Mouse (Mus musculus): ENCODE results near the gene Ptpn12. TPM values are rescaled to one million over a fixed set of nuclear protein-coding genes. Genes with fewer than 3 reads are reported as not detected.

Gene Ptpn12
- polyA plus RNA-seq, 1 experiment = 32.8 TPM

- no peak overlapping the region for H3K27ac ChIP-seq (ENCODE audit: insufficient read depth, low read depth, low read length)
- H3K36me3 ChIP-seq (ENCODE audit: control insufficient read depth, insufficient read depth, low read length) = no peaks in the 10 kb centered on the region
- TF ChIP-seq POLR2A (IDR thresholded peaks at IDR 0.05; ENCODE audit: low read depth, low read length) (no peak), CTCF (IDR thresholded peaks at IDR 0.05; ENCODE audit: extremely low read depth, insufficient read length, insufficient replicate concordance, low read depth, low read length) (peak; percentile 49; the same call in 1 of the 2 replicates)
- 58% methylated on average over 9 of the region's 9 CpGs for WGBS
- no peaks in the 10 kb centered on the region for H3K27me3 ChIP-seq (ENCODE audit: control insufficient read depth, insufficient read depth, low read length)
- no peaks in the 10 kb centered on the region for H3K4me1 ChIP-seq (ENCODE audit: control insufficient read depth, insufficient read depth, insufficient read length, low read length)
- H3K4me3 ChIP-seq (ENCODE audit: low read depth, low read length) = no peak overlapping the region
Observed at GRCm38 (mm10) chr5:20968963-20969362, 86.7 kb downstream of the Ptpn12 start.

GRCm38 (mm10) chr5:20968493-20968892 lies 87.2 kb downstream of the Ptpn12 start:
- TF ChIP-seq CTCF (IDR thresholded peaks at IDR 0.05; ENCODE audit: extremely low read depth, insufficient read length, insufficient replicate concordance, low read depth, low read length) (no peak), POLR2A (IDR thresholded peaks at IDR 0.05; ENCODE audit: low read depth, low read length) (no peak)
- H3K27ac ChIP-seq (ENCODE audit: insufficient read depth, low read depth, low read length) = no peak overlapping the region
- H3K4me1 ChIP-seq (ENCODE audit: control insufficient read depth, insufficient read depth, insufficient read length, low read length) = no peaks in the 10 kb centered on the region
- no peaks in the 10 kb centered on the region for H3K27me3 ChIP-seq (ENCODE audit: control insufficient read depth, insufficient read depth, low read length)
- 67% methylated on average over 9 of the region's 9 CpGs for WGBS
- no peaks in the 10 kb centered on the region for H3K36me3 ChIP-seq (ENCODE audit: control insufficient read depth, insufficient read depth, low read length)
- no peak overlapping the region for H3K4me3 ChIP-seq (ENCODE audit: low read depth, low read length)

GRCm38 (mm10) chr5:20967942-20968341 lies 87.8 kb downstream of the Ptpn12 start:
- WGBS = 35% methylated on average over 4 of the region's 4 CpGs
- H3K4me1 ChIP-seq (ENCODE audit: control insufficient read depth, insufficient read depth, insufficient read length, low read length) = no peaks in the 10 kb centered on the region
- no peak for TF ChIP-seq CTCF (IDR thresholded peaks at IDR 0.05; ENCODE audit: extremely low read depth, insufficient read length, insufficient replicate concordance, low read depth, low read length)
- TF ChIP-seq POLR2A (IDR thresholded peaks at IDR 0.05; ENCODE audit: low read depth, low read length) = no peak
- H3K36me3 ChIP-seq (ENCODE audit: control insufficient read depth, insufficient read depth, low read length) = no peaks in the 10 kb centered on the region
- no peak overlapping the region for H3K4me3 ChIP-seq (ENCODE audit: low read depth, low read length)
- no peaks in the 10 kb centered on the region for H3K27me3 ChIP-seq (ENCODE audit: control insufficient read depth, insufficient read depth, low read length)
- H3K27ac ChIP-seq (ENCODE audit: insufficient read depth, low read depth, low read length) = no peak overlapping the region

DNA sequence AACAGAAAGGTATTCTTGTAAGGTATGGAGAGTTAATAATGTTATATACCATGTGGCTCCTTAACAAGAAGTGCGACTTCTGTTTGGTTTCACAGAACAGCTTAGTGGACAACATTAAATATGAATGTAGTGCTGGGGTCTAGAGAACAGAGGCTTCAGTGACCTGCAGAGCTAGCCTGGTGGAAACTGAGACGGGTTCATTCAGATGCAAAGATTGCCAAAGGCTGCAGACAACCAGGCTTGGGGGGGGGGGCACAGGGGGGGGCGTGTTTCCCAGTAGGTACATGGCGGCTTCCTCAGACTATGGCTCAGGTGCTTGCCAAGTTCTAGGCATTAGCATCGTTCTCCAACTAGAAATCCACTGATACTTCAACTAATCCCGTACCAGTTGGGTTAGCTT lies 91.3 kb downstream of the Ptpn12 start:
- Histone ChIP-seq H3K27me3 (ENCODE audit: control insufficient read depth, insufficient read depth, low read length) (no peaks in the 10 kb centered on the region), H3K4me1 (ENCODE audit: control insufficient read depth, insufficient read depth, insufficient read length, low read length) (no peaks in the 10 kb centered on the region), H3K36me3 (ENCODE audit: control insufficient read depth, insufficient read depth, low read length) (no peaks in the 10 kb centered on the region), H3K4me3 (ENCODE audit: low read depth, low read length) (no peak overlapping the region), H3K27ac (ENCODE audit: insufficient read depth, low read depth, low read length) (no peak overlapping the region)
- 89% methylated on average over 6 of the region's 6 CpGs for WGBS
- TF ChIP-seq POLR2A (IDR thresholded peaks at IDR 0.05; ENCODE audit: low read depth, low read length) = no peak
- no peak for TF ChIP-seq CTCF (IDR thresholded peaks at IDR 0.05; ENCODE audit: extremely low read depth, insufficient read length, insufficient replicate concordance, low read depth, low read length)

GRCm38 (mm10) chr5:20963295-20963694 lies 92.4 kb downstream of the Ptpn12 start:
- Histone ChIP-seq H3K4me3 (ENCODE audit: low read depth, low read length) (no peak overlapping the region), H3K4me1 (ENCODE audit: control insufficient read depth, insufficient read depth, insufficient read length, low read length) (no peaks in the 10 kb centered on the region), H3K36me3 (ENCODE audit: control insufficient read depth, insufficient read depth, low read length) (no peaks in the 10 kb centered on the region), H3K27ac (ENCODE audit: insufficient read depth, low read depth, low read length) (no peak overlapping the region), H3K27me3 (ENCODE audit: control insufficient read depth, insufficient read depth, low read length) (no peaks in the 10 kb centered on the region)
- no peak for TF ChIP-seq POLR2A (IDR thresholded peaks at IDR 0.05; ENCODE audit: low read depth, low read length)
- WGBS = 92% methylated on average over 9 of the region's 9 CpGs

DNA sequence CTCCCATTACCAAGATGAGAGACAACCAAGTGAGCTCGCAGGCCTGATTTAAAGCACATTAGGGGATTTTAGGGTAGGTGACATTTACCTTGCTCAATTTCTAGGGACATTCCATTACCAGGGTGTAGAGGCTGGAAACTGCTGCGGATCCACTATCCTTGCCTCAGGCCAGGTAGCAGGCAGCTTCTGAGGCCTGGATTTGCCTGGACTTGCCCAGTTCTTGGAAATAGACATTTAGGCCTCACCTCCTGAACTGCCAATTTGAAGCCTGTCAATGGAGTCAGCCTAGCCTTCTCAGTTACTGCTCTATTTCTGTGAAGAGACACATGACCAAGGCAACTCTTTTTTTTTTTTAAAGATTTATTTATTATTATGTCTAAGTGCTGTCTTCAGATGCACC lies 94.8 kb downstream of the Ptpn12 start:
- H3K4me3 ChIP-seq (ENCODE audit: low read depth, low read length) = no peak overlapping the region
- no peaks in the 10 kb centered on the region for H3K27me3 ChIP-seq (ENCODE audit: control insufficient read depth, insufficient read depth, low read length)
- H3K4me1 ChIP-seq (ENCODE audit: control insufficient read depth, insufficient read depth, insufficient read length, low read length) = no peaks in the 10 kb centered on the region
- TF ChIP-seq CTCF (IDR thresholded peaks at IDR 0.05; ENCODE audit: extremely low read depth, insufficient read length, insufficient replicate concordance, low read depth, low read length) (no peak), POLR2A (IDR thresholded peaks at IDR 0.05; ENCODE audit: low read depth, low read length) (no peak)
- no peaks in the 10 kb centered on the region for H3K36me3 ChIP-seq (ENCODE audit: control insufficient read depth, insufficient read depth, low read length)
- WGBS = 98% methylated on average over 2 of the region's 2 CpGs
- no peak overlapping the region for H3K27ac ChIP-seq (ENCODE audit: insufficient read depth, low read depth, low read length)

DNA sequence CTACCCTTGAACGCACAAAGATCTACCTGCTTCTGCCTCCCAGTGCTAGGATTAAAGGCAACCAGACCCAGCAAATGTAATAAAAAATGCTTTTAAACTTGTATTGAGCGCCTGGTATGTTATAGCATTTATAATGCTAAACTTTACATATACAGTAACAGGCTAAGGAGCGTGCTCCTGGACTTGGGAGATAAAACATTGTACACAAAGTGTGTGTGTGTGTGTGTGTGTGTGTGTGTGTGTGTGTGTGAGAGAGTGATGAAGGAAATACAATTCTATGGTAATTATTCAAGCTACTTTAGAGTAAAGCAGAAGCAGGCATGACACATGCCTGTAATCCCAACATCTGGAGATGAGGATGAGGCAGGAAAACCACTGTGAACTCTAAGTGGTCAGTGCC lies 99.4 kb downstream of the Ptpn12 start, which contains the start of gene Rsbn1l:
Gene Rsbn1l (minus strand): TSS at position 101 of the 400 bp plus-strand sequence.
- TF ChIP-seq POLR2A (IDR thresholded peaks at IDR 0.05; ENCODE audit: low read depth, low read length) (no peak), CTCF (IDR thresholded peaks at IDR 0.05; ENCODE audit: extremely low read depth, insufficient read length, insufficient replicate concordance, low read depth, low read length) (no peak)
- Histone ChIP-seq H3K36me3 (ENCODE audit: control insufficient read depth, insufficient read depth, low read length) (no peaks in the 10 kb centered on the region), H3K4me3 (ENCODE audit: low read depth, low read length) (no peak within 1 kb of the TSS), H3K27me3 (ENCODE audit: control insufficient read depth, insufficient read depth, low read length) (no peaks in the 10 kb centered on the region), H3K27ac (ENCODE audit: insufficient read depth, low read depth, low read length) (peak within 1 kb of the TSS; percentile 61), H3K4me1 (ENCODE audit: control insufficient read depth, insufficient read depth, insufficient read length, low read length) (peaks cover 2% of the 10 kb centered on the region; the same call in 1 of the 2 replicates)
- 95% methylated on average over 3 of the region's 3 CpGs for WGBS
